8 mouse cellular contexts compared by ENCODE assay signal in the genomic region with DNA sequence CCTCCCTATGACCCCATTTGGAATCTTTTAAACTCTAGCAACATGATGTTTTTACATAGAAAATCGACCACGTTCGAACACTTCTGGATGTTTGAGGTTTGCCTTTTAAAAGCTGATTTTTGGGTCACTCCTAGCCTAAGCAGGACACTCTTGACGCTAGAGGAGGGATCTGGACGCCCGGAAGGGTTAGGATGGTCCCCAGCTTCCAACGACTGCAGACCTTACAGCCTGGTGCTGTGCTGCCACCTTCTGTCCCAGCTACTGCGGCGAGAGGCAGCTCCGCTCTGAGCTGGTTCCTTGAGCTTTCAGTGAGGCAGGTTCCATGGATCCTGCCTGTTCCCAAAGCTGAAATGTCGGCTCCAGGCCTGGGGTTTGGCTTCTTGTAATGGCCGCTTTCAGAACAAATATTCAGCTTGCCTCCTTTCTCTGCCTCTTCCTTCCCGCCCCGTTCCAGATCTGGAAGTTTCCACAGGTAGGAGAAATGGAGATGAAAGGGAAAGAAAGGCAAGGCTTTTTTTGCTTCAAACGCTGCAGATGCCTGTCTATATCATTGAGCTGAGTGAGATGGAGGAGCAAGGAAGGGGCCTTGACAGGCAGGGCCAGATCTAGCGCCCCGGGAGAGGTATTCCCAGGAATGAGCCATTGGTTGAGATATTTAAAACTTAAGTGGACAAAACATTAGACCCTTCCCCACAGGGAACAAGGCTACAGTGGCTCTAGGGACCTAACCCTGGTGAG.
DNase-seq lines count a peak whose midpoint lies in the region; ATAC-seq and TF ChIP-seq lines count a peak whose summit lies in the region.

No protein-coding gene starts in this region.

- no peaks in the 10 kb centered on the region for H3K4me1 ChIP-seq in CH12.LX (ENCODE audit: control insufficient read depth in 1 of 2, insufficient read depth in 2 of 2)
- H3K4me1 ChIP-seq in forebrain, embryonic 13.5 days: peaks cover 33% of the 10 kb centered on the region
- peaks cover 2% of the 10 kb centered on the region; the same call in 1 of the 2 replicates for H3K4me1 ChIP-seq in heart, embryonic 15.5 days (replicated peaks)
- no peaks in the 10 kb centered on the region for H3K4me1 ChIP-seq in liver, embryonic 11.5 days (replicated peaks; ENCODE audit: control insufficient read depth, insufficient read depth, low read length)
- H3K4me1 ChIP-seq in neural tube, embryonic 15.5 days: peaks cover 22% of the 10 kb centered on the region

- TF ChIP-seq EP300 in CH12.LX (IDR thresholded peaks at IDR 0.05; ENCODE audit: low read length): no peak

- in situ Hi-C loops in CH12.LX (cut with MboI; ENCODE audit: low pct_ligation_motif_present, low pct_unique_long_range_greater_than_20kb, low sequenced_read_pairs): no loop called here

- peak; percentile 54 for TF ChIP-seq RAD21 in CH12.LX (IDR thresholded peaks at IDR 0.05; ENCODE audit: low read depth, low read length)

- H3K79me2 ChIP-seq in CH12.LX (replicated peaks; ENCODE audit: control insufficient read depth, extremely low read depth, insufficient read depth, poor library complexity, severe bottlenecking): no peaks in the 10 kb centered on the region

- H3K27ac ChIP-seq in CH12.LX (ENCODE audit: insufficient read depth, low read depth): no peak overlapping the region
- H3K27ac ChIP-seq in forebrain, embryonic 13.5 days: no peak overlapping the region
- H3K27ac ChIP-seq in heart, embryonic 15.5 days: no peak overlapping the region
- H3K27ac ChIP-seq in liver, embryonic 11.5 days (ENCODE audit: low read depth, low read length): no peak overlapping the region
- H3K27ac ChIP-seq in neural tube, embryonic 15.5 days (replicated peaks): no peak overlapping the region

- dilution Hi-C loops in CH12.LX (cut with MboI; ENCODE audit: extremely low pct_ligation_motif_present, extremely low pct_unique_long_range_greater_than_20kb, low sequenced_read_pairs): no loop called here

- peaks cover 96% of the 10 kb centered on the region for H3K27me3 ChIP-seq in CH12.LX (replicated peaks)
- H3K27me3 ChIP-seq in forebrain, embryonic 13.5 days: peaks cover 59% of the 10 kb centered on the region
- peaks cover 21% of the 10 kb centered on the region for H3K27me3 ChIP-seq in heart, embryonic 15.5 days
- 0 out of 2 replicates have a peak, but pooled peaks cover 2% of the 10 kb centered on the region for H3K27me3 ChIP-seq in liver, embryonic 11.5 days (replicated peaks; ENCODE audit: control insufficient read depth, insufficient read depth, low read length)
- peaks cover 24% of the 10 kb centered on the region; the same call in 1 of the 2 replicates for H3K27me3 ChIP-seq in neural tube, embryonic 15.5 days (replicated peaks)

- DNase-seq in CH12.LX (ENCODE audit: extremely low read depth): peak; percentile 2
- peak; percentile 9 for DNase-seq in c-Kit-positive CD71-negative TER-119-negative erythroid progenitor cells, embryonic 14.5 days (ENCODE audit: low read depth)
- DNase-seq in kidney, postnatal 10 days: peak; percentile 91
- DNase-seq in liver, embryonic 11.5 days (ENCODE audit: low spot score): peak; percentile 45
- peak; percentile 46 for DNase-seq in urinary bladder, adult 2 months (ENCODE audit: low spot score)

- no peaks in the 10 kb centered on the region for H3K36me3 ChIP-seq in CH12.LX (replicated peaks in 1 of 2; ENCODE audit: control insufficient read depth in 1 of 2, insufficient read depth in 1 of 2, low read length in 1 of 2)
- no peaks in the 10 kb centered on the region for H3K36me3 ChIP-seq in forebrain, embryonic 13.5 days (ENCODE audit: poor library complexity, severe bottlenecking)
- H3K36me3 ChIP-seq in heart, embryonic 15.5 days: no peaks in the 10 kb centered on the region
- no peaks in the 10 kb centered on the region for H3K36me3 ChIP-seq in liver, embryonic 11.5 days (ENCODE audit: control insufficient read depth, insufficient read depth, low read length)
- H3K36me3 ChIP-seq in neural tube, embryonic 15.5 days: no peaks in the 10 kb centered on the region

- 9% methylated on average over 17 of the region's 17 CpGs for WGBS in forebrain, embryonic 13.5 days
- WGBS in heart, embryonic 15.5 days: 15% methylated on average over 17 of the region's 17 CpGs
- 20% methylated on average over 17 of the region's 17 CpGs for WGBS in liver, embryonic 11.5 days
- 16% methylated on average over 17 of the region's 17 CpGs for WGBS in neural tube, embryonic 15.5 days

- peak; percentile 96 for ATAC-seq in forebrain, embryonic 13.5 days
- ATAC-seq in heart, embryonic 15.5 days (replicated peaks; ENCODE audit: insufficient number of reproducible peaks, insufficient read depth, low FRiP score, low read depth): peak; percentile 75
- no peak; the same call in 1 of the 2 replicates for ATAC-seq in liver, embryonic 11.5 days (replicated peaks; ENCODE audit: low FRiP score)
- ATAC-seq in neural tube, embryonic 15.5 days (ENCODE audit: low FRiP score): peak; percentile 79

- peak in 1 of 2 experiments; percentile 46; a peak in 2 of 4 replicates for TF ChIP-seq CTCF in CH12.LX (conservative IDR thresholded peaks at IDR 0.05 in 1 of 2, IDR thresholded peaks at IDR 0.05 in 1 of 2; ENCODE audit: low read depth in 2 of 2, low read length in 2 of 2)

- H3K9me3 ChIP-seq in CH12.LX (replicated peaks; ENCODE audit: low read length): peaks cover 2% of the 10 kb centered on the region
- H3K9me3 ChIP-seq in forebrain, embryonic 13.5 days (replicated peaks): no peaks in the 10 kb centered on the region
- no peaks in the 10 kb centered on the region for H3K9me3 ChIP-seq in heart, embryonic 15.5 days (replicated peaks)
- H3K9me3 ChIP-seq in liver, embryonic 11.5 days (ENCODE audit: control insufficient read depth, low read length): no peaks in the 10 kb centered on the region
- no peaks in the 10 kb centered on the region for H3K9me3 ChIP-seq in neural tube, embryonic 15.5 days (replicated peaks)

- no peak overlapping the region for H3K9ac ChIP-seq in CH12.LX (ENCODE audit: insufficient read depth, low read depth)
- H3K9ac ChIP-seq in forebrain, embryonic 13.5 days: no peak overlapping the region
- H3K9ac ChIP-seq in heart, embryonic 15.5 days: no peak overlapping the region
- H3K9ac ChIP-seq in liver, embryonic 11.5 days (ENCODE audit: low read depth, low read length): no peak overlapping the region
- 0 out of 2 replicates have a peak overlapping the region, but pooled peaks have one; percentile 3 for H3K9ac ChIP-seq in neural tube, embryonic 15.5 days (replicated peaks)

- TF ChIP-seq POLR2A in CH12.LX (IDR thresholded peaks at IDR 0.05; ENCODE audit: low read depth, low read length): no peak

- H3K4me2 ChIP-seq in CH12.LX (ENCODE audit: insufficient read depth, low read depth, poor library complexity, severe bottlenecking): no peak overlapping the region
- peak overlapping the region; percentile 29 for H3K4me2 ChIP-seq in forebrain, embryonic 13.5 days
- H3K4me2 ChIP-seq in heart, embryonic 15.5 days: peak overlapping the region; percentile 36
- H3K4me2 ChIP-seq in liver, embryonic 11.5 days: 0 out of 2 replicates have a peak overlapping the region, but pooled peaks have one; percentile 5
- peak overlapping the region; percentile 50 for H3K4me2 ChIP-seq in neural tube, embryonic 15.5 days

- H3K4me3 ChIP-seq in CH12.LX (replicated peaks in 1 of 3; ENCODE audit: low read depth in 2 of 3, low read length in 2 of 3, poor library complexity in 1 of 3): no peak overlapping the region
- no peak overlapping the region for H3K4me3 ChIP-seq in forebrain, embryonic 13.5 days
- H3K4me3 ChIP-seq in heart, embryonic 15.5 days: no peak overlapping the region
- H3K4me3 ChIP-seq in liver, embryonic 11.5 days (ENCODE audit: low read depth, low read length): no peak overlapping the region
- no peak overlapping the region for H3K4me3 ChIP-seq in neural tube, embryonic 15.5 days (replicated peaks)

TF ChIP-seq in CH12.LX, 34 proteins besides CTCF, POLR2A, EP300 and RAD21:
- no peak for TF ChIP-seq TCF12 (IDR thresholded peaks at IDR 0.05; ENCODE audit: low read depth, low read length)
- TF ChIP-seq SMC3 (IDR thresholded peaks at IDR 0.05; ENCODE audit: low read depth, low read length): peak; percentile 17; the same call in 1 of the 2 replicates

Comparison
In these comparisons a context has a peak if more than half of its experiments do, and no peak if none do; other contexts are left out.
1. DNase-seq: peak in every context shown above with its lines; median percentile 91 in kidney, postnatal 10 days; 46 in urinary bladder, adult 2 months; 45 in liver, embryonic 11.5 days; 9 in c-Kit-positive CD71-negative TER-119-negative erythroid progenitor cells, embryonic 14.5 days; 2 in CH12.LX.